Mouse (Mus musculus) lung, adult 2 months (tissue): ENCODE measurements around the gene Trip4. TPM values are rescaled to one million over a fixed set of nuclear protein-coding genes. Genes with fewer than 3 reads are reported as not detected.

ENCODE experiments used
- DNase-seq: peaks from one replicate; pipeline ENCODE4 v3.0.0; 2022
- H3K4me1 ChIP-seq: fragments of 200-500 bp; 2 replicates; pipeline ENCODE4 v1.6.1; 2011; ENCODE audit warnings: low read length; ENCODE audit not compliant: control insufficient read depth, insufficient read depth
- H3K4me3 ChIP-seq: fragments of 200-500 bp; replicated peaks from 2 replicates; pipeline ENCODE3; 2011; ENCODE audit warnings: low read depth, mild to moderate bottlenecking, control low read depth, low read length; ENCODE audit errors: extremely low read depth
- CTCF ChIP-seq: fragments of 200-500 bp; IDR thresholded peaks from 2 replicates; pipeline ENCODE4 v1.5.1; 2011; ENCODE audit warnings: mild to moderate bottlenecking, low read length, control low read depth; ENCODE audit not compliant: insufficient read depth
- POLR2A ChIP-seq: fragments of 200-500 bp; IDR thresholded peaks from 2 replicates; pipeline ENCODE4 v1.6.1; 2011; ENCODE audit warnings: low read depth, mild to moderate bottlenecking, control low read depth, low read length, borderline replicate concordance; ENCODE audit errors: extremely low read depth
- WGBS: fragments of 180-500 bp; shearing (Covaris S2); methylation state at CpG from one replicate; pipeline ENCODE4 v1.1.7; 2018; 5-methylcytosine and 5-hydroxymethylcytosine counted together
- polyA plus RNA-seq: library from polyadenylated mRNA; depleted of rRNA; stranded (reverse); fragments of >200 nt; gene quantifications from 2 replicates; pipeline ENCODE4 v1.2.3, GENCODE M21; 2012

The Trip4 gene
- polyA plus RNA-seq, 1 experiment, result 8.4 TPM

DNA sequence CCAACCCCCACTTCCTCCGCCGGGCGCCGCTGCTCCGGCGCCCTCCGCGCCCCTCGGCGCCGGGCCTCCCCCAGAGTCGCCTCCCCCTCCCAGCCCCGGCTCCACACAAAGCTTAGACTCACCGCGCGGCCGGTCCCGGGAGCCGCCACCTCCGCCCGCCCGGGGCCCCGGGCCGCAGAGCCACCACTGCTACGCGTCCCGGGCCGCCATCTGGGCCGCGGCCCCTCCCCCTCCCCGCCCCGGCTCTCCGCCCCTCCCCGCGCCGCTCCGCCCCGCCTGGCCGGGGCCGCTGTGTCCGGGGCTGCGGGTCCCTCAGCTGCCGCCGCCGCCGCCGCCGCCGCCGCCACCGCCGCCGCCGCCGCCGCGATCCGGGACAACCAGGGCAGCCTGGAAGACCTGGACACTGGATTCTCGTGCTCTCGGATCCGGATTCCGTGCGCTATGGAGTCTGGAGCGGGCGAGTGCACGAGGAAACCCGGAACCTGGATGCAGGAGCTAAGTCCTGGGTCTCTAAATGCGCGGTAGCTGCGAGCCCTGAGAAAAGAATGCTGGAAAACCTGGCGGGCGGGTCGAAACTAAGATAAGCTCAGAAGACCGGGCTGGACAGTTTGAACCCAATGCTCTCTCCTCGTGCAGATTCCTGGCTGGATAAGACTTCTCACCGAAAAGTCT is 81.1 kb downstream of the Trip4 start, which contains the start of gene Zfp609:
Zfp609 (minus strand) TSS at position 221 of the 672 bp plus-strand sequence.
- H3K4me3 ChIP-seq, result peak within 1 kb of the TSS; percentile 89
- H3K4me1 ChIP-seq, result peaks cover 32% of the 10 kb centered on the region
- TF ChIP-seq POLR2A (no peak), CTCF (no peak)
- DNase-seq, result peak; percentile 94
- WGBS, result under 1% methylated on average over 64 of the region's 76 CpGs

DNA sequence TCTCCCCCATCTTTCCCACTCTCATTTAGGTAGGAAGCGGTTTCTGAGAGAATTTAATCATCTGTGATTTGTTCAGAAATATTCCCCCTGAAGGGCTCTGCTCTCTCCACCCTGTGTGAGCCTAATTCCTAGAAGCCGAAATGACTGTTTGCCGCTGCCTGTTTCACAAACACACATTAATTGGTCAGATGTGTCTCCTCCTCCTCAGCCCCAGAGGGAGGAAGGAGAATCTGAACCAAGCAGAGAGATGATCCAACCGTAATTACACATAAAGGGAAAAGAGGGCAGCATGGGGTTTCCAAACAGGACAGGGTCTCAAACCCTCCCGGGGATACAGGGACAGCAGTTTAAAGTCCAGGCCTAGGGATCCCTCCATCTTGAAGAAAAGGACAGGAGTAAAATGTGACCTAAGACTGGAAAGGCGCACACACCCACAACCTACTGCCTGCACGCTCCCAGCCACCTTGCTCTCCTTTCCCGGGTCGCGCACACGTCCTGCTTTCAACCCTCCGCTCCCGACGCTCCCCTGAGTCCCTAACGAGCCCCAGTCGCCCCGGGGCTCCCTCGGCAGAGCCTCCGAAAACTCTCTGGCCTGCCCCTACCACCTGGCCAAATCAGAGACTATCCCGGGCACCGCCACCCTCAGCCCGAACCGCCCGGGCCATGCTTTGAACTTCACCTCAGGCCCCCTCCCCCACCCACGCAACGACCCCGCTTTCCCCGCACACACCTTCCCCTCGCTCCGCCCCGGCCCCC is 81.8 kb downstream of the Trip4 start:
- DNase-seq, result peak; percentile 46
- TF ChIP-seq POLR2A (0 out of 2 replicates have a peak, but pooled peaks have one; percentile 7), CTCF (no peak)
- Histone ChIP-seq H3K4me1 (peaks cover 34% of the 10 kb centered on the region), H3K4me3 (peak overlapping the region; percentile 89)
- WGBS, result under 1% methylated on average over 29 of the region's 31 CpGs

DNA sequence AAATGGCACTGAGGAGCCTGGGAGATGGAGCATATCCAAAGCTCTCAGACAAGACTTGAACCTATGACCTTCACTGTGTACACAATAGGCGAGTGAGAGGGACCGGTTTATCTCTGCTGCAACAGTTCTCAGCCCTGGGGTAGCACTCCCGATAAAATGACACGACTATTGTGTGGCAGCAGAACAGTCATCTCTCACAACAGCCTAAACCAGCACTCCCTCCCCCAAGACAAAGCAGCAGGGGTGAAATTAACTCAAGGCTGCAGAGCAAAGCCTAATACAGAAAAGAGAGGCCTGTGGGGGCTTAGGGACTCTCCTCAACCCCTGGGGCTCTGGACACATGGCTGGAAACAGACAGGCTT is 82.4 kb downstream of the Trip4 start:
- WGBS, result 7% methylated on average over 4 of the region's 4 CpGs
- H3K4me3 ChIP-seq, result peak overlapping the region; percentile 89
- TF ChIP-seq POLR2A (no peak), CTCF (no peak)
- H3K4me1 ChIP-seq, result peaks cover 34% of the 10 kb centered on the region
- DNase-seq, result no peak

DNA sequence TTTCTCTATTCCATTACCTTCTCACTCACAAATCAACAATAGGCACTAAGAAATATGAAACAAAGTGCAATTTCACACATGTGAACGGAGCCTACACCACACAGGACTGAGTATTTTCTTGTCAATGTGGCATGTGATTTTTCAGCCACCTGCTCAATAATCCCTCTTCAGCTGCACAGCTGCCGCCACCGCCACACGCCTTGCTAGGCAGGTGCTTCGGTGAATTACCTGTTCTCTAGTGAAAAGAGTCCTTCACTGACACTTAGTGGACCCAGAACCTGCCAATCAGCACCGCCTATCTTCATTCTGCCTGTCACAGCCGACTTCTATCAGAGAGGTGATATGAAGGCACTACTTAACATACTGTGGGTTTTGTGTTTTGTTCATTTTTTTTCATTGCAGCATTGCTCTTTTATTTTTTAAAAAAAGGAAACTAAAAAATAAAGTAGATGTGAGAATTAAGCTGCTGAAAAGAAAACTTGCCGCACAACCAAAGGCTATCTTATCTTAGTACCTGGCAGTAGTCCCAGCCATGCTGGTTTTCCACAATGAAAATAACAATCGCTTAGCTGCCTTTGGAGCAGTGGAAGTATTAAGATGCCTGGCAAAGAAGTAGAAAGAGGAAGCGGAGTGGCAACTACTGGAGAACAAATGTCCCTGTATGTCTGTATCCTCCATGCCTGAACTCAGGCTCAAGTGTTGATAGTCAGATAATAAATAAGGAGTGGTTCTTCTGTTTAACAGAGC is 84.7 kb downstream of the Trip4 start:
- H3K4me3 ChIP-seq, result peak overlapping the region; percentile 16
- no peak for TF ChIP-seq CTCF
- no peak for TF ChIP-seq POLR2A
- no peak for DNase-seq
- peaks cover 36% of the 10 kb centered on the region for H3K4me1 ChIP-seq
- 42% methylated on average over 10 of the region's 10 CpGs for WGBS

DNA sequence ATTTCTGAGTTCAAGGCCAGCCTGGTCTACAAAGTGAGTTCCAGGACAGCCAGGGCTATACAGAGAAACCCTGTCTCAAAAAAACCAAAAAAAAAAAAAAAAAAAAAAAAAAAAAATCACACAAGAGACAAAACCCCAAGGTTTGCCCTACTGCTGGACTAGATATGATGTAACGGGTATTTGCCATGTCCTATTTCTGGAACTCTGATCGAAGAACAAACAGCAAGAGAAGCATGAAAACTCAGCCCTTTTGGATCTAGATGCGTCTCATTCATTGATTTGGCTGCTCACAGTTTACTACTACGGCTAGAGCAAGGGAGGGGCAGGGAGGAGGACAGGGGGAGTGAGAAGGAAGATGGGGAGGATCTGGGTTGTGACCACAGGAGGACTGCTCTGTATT is 86.6 kb downstream of the Trip4 start:
- 65% methylated on average over 4 of the region's 4 CpGs for WGBS
- peaks cover 29% of the 10 kb centered on the region for H3K4me1 ChIP-seq
- no peak for DNase-seq
- no peak overlapping the region for H3K4me3 ChIP-seq
- TF ChIP-seq POLR2A, result no peak

DNA sequence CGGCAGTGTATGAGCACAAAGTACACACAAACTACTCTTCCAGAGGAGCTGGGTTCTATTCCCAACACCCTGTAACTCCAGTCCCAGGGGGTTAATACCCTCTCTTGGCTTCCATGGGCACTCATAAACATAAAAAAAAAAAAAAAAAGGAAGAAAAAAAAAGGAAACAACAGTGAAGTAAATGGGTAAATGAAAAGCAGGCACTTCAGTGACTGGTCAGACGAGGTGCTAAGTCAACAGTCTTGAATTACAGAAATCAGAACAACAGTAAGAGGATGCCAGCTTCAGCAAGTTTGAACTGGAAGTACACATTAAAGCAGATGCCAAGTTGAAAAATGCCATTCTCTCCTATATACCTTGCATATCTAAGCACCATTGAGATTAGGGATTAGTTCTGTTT is 88.3 kb downstream of the Trip4 start:
- no peak for DNase-seq
- peaks cover 21% of the 10 kb centered on the region for H3K4me1 ChIP-seq
- WGBS, result 53% methylated on average over 2 of the region's 2 CpGs
- H3K4me3 ChIP-seq, result no peak overlapping the region
- TF ChIP-seq CTCF, result no peak
- TF ChIP-seq POLR2A, result no peak

DNA sequence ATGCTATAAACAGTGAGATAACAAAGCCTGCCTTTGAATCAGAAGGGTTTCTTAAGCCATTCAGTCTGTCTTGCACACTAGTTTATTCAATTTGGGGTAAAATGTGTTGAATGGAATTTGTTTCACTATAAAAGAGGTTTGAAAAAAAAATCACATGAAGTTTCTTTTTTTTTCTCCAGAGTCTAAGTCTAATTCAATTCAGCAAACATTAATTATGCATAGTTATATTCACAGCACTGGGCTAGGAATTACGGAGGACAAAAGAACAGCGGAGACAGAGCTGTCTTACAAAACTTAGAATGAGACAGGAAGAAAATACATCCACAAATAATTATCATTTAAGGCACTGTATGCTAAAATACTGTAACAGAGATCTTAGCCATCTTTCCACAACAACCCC is 90.2 kb downstream of the Trip4 start:
- WGBS, result 83% methylated on average over 2 of the region's 2 CpGs
- DNase-seq, result no peak
- no peak for TF ChIP-seq POLR2A
- no peak for TF ChIP-seq CTCF
- peaks cover 10% of the 10 kb centered on the region for H3K4me1 ChIP-seq
- no peak overlapping the region for H3K4me3 ChIP-seq

DNA sequence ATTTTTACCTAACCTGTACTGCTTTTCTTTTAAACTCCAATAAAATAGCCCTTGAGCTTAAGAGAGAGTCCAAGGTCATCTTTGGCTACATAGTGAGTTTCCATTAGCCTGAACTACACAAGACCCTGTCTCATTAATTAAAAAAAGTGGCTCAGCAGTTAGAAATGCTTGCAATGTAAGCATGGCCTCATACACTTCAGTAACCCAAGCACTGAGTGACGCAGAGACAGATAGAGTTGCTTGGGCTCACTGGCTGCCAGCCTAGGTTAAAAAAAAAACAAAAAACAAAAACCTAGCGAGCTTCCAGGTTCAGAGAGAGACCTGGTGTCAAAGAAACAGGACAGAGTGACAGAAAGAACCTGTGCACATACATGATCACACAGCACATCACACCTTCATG is 95.8 kb downstream of the Trip4 start:
- H3K4me3 ChIP-seq, result no peak overlapping the region
- TF ChIP-seq POLR2A (no peak), CTCF (no peak)
- H3K4me1 ChIP-seq, result peaks cover 9% of the 10 kb centered on the region
- DNase-seq, result no peak
- WGBS, result 37% methylated on average over 2 of the region's 2 CpGs

DNA sequence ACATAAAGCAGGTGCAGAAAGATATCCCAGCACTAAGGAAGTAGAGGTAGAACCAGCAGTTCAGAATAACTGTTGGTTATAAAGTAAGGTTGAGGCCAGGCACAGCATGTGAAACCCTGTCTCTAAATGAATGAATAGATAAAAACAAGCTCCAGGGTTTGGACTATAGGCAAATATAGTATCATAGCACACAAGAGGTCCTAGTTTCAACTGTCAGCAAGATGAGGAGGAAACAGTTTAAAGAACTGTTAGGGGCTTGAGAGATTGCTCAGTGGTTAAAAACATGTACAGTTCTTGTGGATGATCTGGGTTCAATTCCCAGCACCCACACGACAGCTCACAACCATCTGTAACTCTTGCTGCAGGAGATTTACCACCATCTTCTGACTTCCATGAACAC is 96.8 kb downstream of the Trip4 start:
- DNase-seq, result no peak
- H3K4me3 ChIP-seq, result no peak overlapping the region
- WGBS, result 86% methylated on average over 1 of the region's 1 CpGs
- peaks cover 12% of the 10 kb centered on the region for H3K4me1 ChIP-seq
- TF ChIP-seq POLR2A (no peak), CTCF (no peak)
